Mouse (Mus musculus): ENCODE results near the gene Eif2ak4.

GRCm38 (mm10) chr2:118389569-118389968 lies 1.2 kb downstream of the Eif2ak4 start:
- TF ChIP-seq CTCF (conservative IDR thresholded peaks at IDR 0.05; ENCODE audit: low read length) (no peak), POU5F1 (IDR thresholded peaks at IDR 0.05; ENCODE audit: borderline replicate concordance, low read length) (no peak)
